Mouse (Mus musculus): ENCODE measurements at regions not wholly inside any gene's neighbourhood (a gene's known extent, or its start where the extent isn't known, plus 50 kb on each side); places are given as distances from the start of the nearest gene placed in this dataset.

DNA sequence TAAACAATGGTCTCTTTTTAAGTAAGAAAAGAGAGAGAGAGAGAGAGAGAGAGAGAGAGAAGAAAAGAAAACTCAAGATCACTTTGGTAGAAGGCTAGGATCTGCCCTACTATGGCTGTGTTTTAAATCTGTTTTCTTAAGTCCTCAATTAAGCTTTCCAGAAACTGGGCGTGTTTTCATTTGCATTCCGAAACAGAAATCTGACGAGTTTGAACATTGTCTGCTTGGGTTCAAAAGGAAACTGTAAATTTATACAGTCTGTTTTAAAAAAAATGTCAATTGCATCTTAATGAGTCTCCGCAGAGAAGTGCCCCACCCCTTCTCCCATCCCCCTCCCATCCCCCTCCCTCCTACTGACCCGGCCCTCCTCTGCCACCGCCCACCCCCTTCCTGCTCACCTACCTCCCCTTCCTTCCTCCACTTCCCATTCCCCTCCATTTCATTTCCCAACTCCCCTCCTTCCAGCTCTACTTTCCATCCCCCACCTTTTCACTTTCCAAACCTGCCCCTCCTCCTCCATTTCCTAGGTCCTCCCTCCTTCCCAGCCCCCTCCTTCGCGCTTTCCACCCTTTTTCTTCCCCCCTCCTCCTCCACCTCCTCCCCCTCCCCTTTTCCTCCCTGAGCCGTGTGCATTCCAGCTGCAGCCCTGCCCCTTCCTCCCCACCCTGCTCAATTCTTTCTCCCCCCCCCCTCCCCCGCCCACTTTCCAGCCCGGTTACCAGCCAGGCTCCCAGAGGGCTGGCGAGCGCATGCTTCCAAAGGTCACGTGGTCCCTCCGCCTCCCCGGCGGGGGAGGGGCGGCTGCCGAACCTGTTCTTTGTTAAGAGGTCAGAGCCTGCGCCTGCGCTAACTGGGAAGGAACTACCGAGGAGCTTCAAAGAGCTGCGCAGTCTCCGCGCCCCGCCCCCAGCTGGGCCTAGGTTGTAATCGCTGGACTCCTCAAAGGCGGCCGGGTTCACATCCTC is 77.7 kb upstream of the Tbl1x start:
- peak; percentile 70 to 71 for DNase-seq (ENCODE audit: low spot score in 2 of 2)

GRCm38 (mm10) chrX:77433811-77434192 is 77.0 kb upstream of the Tbl1x start:
- no peak for DNase-seq (ENCODE audit: low spot score in 2 of 2)

DNA sequence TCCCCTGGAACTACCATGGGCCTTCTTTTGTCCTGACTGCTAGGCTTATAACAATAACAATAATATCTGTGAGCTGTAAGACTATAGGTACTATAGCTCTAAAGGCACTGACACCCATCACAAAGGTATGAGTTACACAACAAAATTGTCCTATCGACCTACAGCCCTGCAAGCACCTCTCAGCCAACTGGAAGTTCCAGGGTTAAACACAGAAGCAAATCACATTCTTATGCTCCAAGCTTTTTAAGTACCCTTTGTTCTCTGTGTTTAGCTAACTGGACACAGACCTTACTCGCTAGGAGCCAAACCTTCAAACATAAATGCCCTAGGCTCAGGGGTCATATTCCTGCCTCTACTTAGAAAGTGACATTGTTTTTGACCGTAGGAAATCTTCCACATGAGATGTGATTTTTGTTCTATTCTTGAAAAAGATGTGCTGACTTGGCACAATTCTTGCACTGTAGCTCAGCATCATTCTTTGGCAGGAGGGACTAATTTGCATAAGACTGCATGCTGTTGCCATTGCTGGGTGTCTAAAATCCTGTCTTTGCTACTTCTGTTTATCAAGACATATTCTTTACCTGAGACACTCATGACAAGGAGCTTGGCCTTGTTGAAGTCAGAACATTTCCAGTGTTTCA is 66.8 kb upstream of the Tbl1x start:
- DNase-seq (ENCODE audit: low spot score in 2 of 2) = no peak

DNA sequence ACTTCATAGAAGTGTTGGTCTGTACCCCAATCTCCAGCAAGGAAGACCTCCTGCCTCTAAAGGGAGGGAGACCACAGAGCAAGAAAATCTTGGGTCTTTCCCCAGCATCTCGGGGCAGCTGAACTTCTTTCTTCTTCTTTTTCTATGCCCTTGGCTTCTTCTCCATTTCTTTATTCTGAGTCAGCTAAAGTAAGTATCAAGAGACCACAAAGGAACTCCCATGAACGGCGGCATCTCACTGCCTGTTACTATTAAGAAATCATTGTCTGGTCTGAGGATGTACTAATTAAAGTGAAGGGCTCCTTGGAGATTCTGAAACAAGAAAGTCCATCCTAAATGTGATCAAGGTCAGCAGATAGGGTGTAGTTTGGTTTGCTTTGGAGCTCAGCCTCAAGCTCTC is 64.1 kb upstream of the Tbl1x start:
- DNase-seq (ENCODE audit: low spot score in 2 of 2) = no peak

- no peak for DNase-seq (ENCODE audit: low spot score in 2 of 2)
Observed at GRCm38 (mm10) chrX:77451977-77452675, 58.7 kb upstream of the Tbl1x start.
